In the genomic region with DNA sequence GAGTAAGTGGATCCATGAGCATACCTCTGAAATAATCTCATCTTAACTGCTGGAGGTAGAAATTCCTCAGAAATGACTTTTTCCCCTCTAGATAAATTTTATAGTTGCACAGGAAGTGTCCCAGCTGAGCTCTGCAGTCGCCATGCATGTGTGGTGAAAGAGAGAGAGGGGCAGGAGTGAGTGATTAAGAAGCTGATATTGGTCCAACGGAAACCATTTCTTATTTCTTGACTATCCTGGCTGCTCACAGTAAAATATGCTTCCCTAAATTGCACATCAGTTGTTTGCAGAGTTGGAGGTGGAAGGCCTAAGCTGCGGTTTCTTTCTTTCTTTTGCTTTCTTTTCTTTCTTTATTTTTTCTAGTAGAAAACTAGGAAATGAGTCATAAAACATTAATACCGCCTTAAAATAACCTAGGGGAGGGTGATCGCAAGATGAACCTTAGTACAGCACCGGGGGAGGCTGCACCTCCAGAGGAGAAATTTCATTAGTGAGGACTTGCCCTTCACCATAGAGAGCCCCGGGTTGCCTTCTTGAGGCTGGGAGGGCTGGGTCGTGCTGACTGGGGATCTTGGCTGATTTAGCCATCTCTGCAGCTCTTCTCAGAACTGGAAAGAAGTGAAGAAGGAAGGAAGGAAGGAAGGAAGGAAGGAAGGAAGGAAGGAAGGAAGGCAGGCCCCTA, we compare ENCODE assay signal across 19 mouse cellular contexts.
DNase-seq lines count a peak whose midpoint lies in the region; ATAC-seq and TF ChIP-seq lines count a peak whose summit lies in the region.
"Had no signal": no experiment of that assay in that cellular context is flagged by ENCODE, and none has a peak within 500 bp of the region (broad histone marks: within the 10 kb centered on the region; RNA-seq: fewer than 3 reads in every experiment).

No protein-coding gene starts in this region.

- H3K4me2 ChIP-seq in kidney, postnatal 0 days (ENCODE audit: low read length) = no peak overlapping the region
- no peak overlapping the region for H3K4me2 ChIP-seq in limb, embryonic 14.5 days (replicated peaks; ENCODE audit: low read depth, low read length, severe bottlenecking)
- H3K4me2 ChIP-seq: embryonic facial prominence, embryonic 13.5 days; forebrain, embryonic 13.5 days; hindbrain, embryonic 15.5 days had no signal

- TF ChIP-seq CTCF in kidney, postnatal 0 days (IDR thresholded peaks at IDR 0.05; ENCODE audit: low read depth) = no peak

- H3K36me3 ChIP-seq in kidney, postnatal 0 days (ENCODE audit: insufficient read depth, low read length) = no peaks in the 10 kb centered on the region
- H3K36me3 ChIP-seq in limb, embryonic 14.5 days (ENCODE audit: control insufficient read depth, insufficient read depth, low read length) = no peaks in the 10 kb centered on the region
- H3K36me3 ChIP-seq: embryonic facial prominence, embryonic 13.5 days; hindbrain, embryonic 15.5 days had no signal

- H3K9ac ChIP-seq in kidney, postnatal 0 days (ENCODE audit: low read depth, low read length) = no peak overlapping the region
- no peak overlapping the region for H3K9ac ChIP-seq in limb, embryonic 14.5 days (ENCODE audit: low read depth, low read length, severe bottlenecking)
- H3K9ac ChIP-seq: embryonic facial prominence, embryonic 13.5 days; forebrain, embryonic 13.5 days; forebrain, postnatal 0 days; hindbrain, embryonic 15.5 days had no signal

- no peaks in the 10 kb centered on the region for H3K4me1 ChIP-seq in kidney, postnatal 0 days (replicated peaks; ENCODE audit: insufficient read depth, low read length)
- peaks cover 3% of the 10 kb centered on the region; the same call in 1 of the 2 replicates for H3K4me1 ChIP-seq in limb, embryonic 14.5 days (ENCODE audit: control insufficient read depth, insufficient read depth, low read length)
- H3K4me1 ChIP-seq: forebrain, embryonic 13.5 days; hindbrain, embryonic 15.5 days had no signal

- intact Hi-C loops in heart, postnatal 25 days (cut with DNase I) = no loop called here
- intact Hi-C loops in heart, postnatal 36 days (cut with DNase I) = no loop called here

- no peaks in the 10 kb centered on the region for H3K27me3 ChIP-seq in kidney, postnatal 0 days (ENCODE audit: insufficient read depth, low read length)
- no peaks in the 10 kb centered on the region for H3K27me3 ChIP-seq in limb, embryonic 14.5 days (ENCODE audit: control insufficient read depth, insufficient read depth, low read length)
- H3K27me3 ChIP-seq: embryonic facial prominence, embryonic 13.5 days; forebrain, embryonic 13.5 days; hindbrain, embryonic 15.5 days had no signal

- H3K4me3 ChIP-seq in kidney, postnatal 0 days (replicated peaks; ENCODE audit: low read depth, low read length) = no peak overlapping the region
- no peak overlapping the region for H3K4me3 ChIP-seq in limb, embryonic 14.5 days (replicated peaks; ENCODE audit: low read length)
- H3K4me3 ChIP-seq: embryonic facial prominence, embryonic 13.5 days; forebrain, embryonic 13.5 days; hindbrain, embryonic 15.5 days had no signal

- no peak for ATAC-seq in kidney, postnatal 0 days (replicated peaks; ENCODE audit: low FRiP score, low read depth)
- peak; percentile 84 for ATAC-seq in common myeloid progenitor, adult 5-6 weeks (replicated peaks; ENCODE audit: low read depth, poor library complexity, severe bottlenecking)
- no peak for ATAC-seq in limb, embryonic 14.5 days (ENCODE audit: low FRiP score, low read depth)
- ATAC-seq: activated CD4-positive, CD25-positive, alpha-beta regulatory T cell, adult 4 months; forebrain, embryonic 13.5 days; forebrain, postnatal 0 days had no signal

- H3K9me3 ChIP-seq in kidney, postnatal 0 days (replicated peaks; ENCODE audit: low read length) = no peaks in the 10 kb centered on the region
- peaks cover 5% of the 10 kb centered on the region; the same call in 1 of the 2 replicates for H3K9me3 ChIP-seq in limb, embryonic 14.5 days (ENCODE audit: control insufficient read depth, low read length)
- H3K9me3 ChIP-seq: embryonic facial prominence, embryonic 13.5 days; forebrain, embryonic 13.5 days; hindbrain, embryonic 15.5 days had no signal

- no peak overlapping the region for H3K27ac ChIP-seq in kidney, postnatal 0 days
- 0 out of 2 replicates have a peak overlapping the region, but pooled peaks have one; percentile 22 for H3K27ac ChIP-seq in limb, embryonic 14.5 days (replicated peaks; ENCODE audit: low read depth, low read length)
- H3K27ac ChIP-seq: embryonic facial prominence, embryonic 13.5 days; forebrain, embryonic 13.5 days; hindbrain, embryonic 15.5 days had no signal

- WGBS in kidney, postnatal 0 days = 45% methylated on average over 8 of the region's 8 CpGs
- WGBS in limb, embryonic 14.5 days = 33% methylated on average over 8 of the region's 8 CpGs

- DNase-seq in heart, adult 11 months = peak; percentile 33
- DNase-seq in heart, postnatal 25 days (ENCODE audit: low spot score) = no peak
- peak; percentile 72 for DNase-seq in kidney, postnatal 0 days (ENCODE audit: low spot score)
- no peak for DNase-seq in kidney, adult 11 months
- DNase-seq in limb, embryonic 14.5 days (ENCODE audit: low spot score) = no peak
- DNase-seq in heart, postnatal 36 days = no peak
- no peak for DNase-seq in yolk sac, embryonic 10.5 days (ENCODE audit: low spot score)
- DNase-seq: adrenal gland, postnatal 14 days; cerebellum, adult 11-12 months; cerebellum, adult 9-10 months; cerebellum, postnatal 25 days; forebrain, postnatal 0 days; gastrocnemius, postnatal 14 days; heart, postnatal 10 days had no signal

- TF ChIP-seq POLR2A in limb, embryonic 14.5 days (IDR thresholded peaks at IDR 0.05; ENCODE audit: borderline replicate concordance, extremely low read depth, insufficient read depth, insufficient read length) = no peak

Comparison
In these comparisons a context has a peak if more than half of its experiments do, and no peak if none do; other contexts are left out.
1. DNase-seq: peak in heart, adult 11 months (single experiment) and kidney, postnatal 0 days (single experiment); none in heart, postnatal 25 days (single experiment), kidney, adult 11 months (single experiment), limb, embryonic 14.5 days (single experiment), heart, postnatal 36 days (0 of 2) and yolk sac, embryonic 10.5 days (single experiment).